Mouse (Mus musculus) liver, embryonic 11.5 days (tissue): Measurements from ENCODE around the gene Rtkn. TPM values are rescaled to one million over a fixed set of nuclear protein-coding genes. Genes with fewer than 3 reads are reported as not detected.
A peak's percentile ranks its signal among the peaks of the same experiment; 100 is the strongest.

Experiments used
- ATAC-seq: fragments of 200-750 bp; cut with Nextera tagmentation; replicated peaks from 2 replicates; pipeline ENCODE4 v1.8.0; 2017; ENCODE audit warnings: moderate number of reproducible peaks, mild to moderate bottlenecking, moderate TSS enrichment, moderate library complexity; ENCODE audit not compliant: low FRiP score
- DNase-seq: peaks from one replicate; pipeline ENCODE4 v3.0.0-alpha.2; 2017; ENCODE audit warnings: low spot score
- H3K27ac ChIP-seq: fragments of 300-500 bp; sonication (generic); 2 replicates; pipeline ENCODE4 v1.5.1; 2014; ENCODE audit warnings: mild to moderate bottlenecking, low read depth, low read length, control low read depth
- H3K27me3 ChIP-seq: fragments of 300-500 bp; sonication (generic); replicated peaks from 2 replicates; pipeline ENCODE4 v1.6.1; 2014; ENCODE audit warnings: low read length, mixed read lengths; ENCODE audit not compliant: control insufficient read depth, insufficient read depth
- H3K36me3 ChIP-seq: fragments of 300-500 bp; sonication (generic); 2 replicates; pipeline ENCODE4 v1.6.1; 2014; ENCODE audit warnings: mild to moderate bottlenecking, low read length, moderate library complexity, mixed read lengths; ENCODE audit not compliant: control insufficient read depth, insufficient read depth
- H3K4me1 ChIP-seq: fragments of 300-500 bp; sonication (generic); replicated peaks from 2 replicates; pipeline ENCODE4 v1.6.1; 2014; ENCODE audit warnings: low read length, mixed read lengths; ENCODE audit not compliant: control insufficient read depth, insufficient read depth
- H3K4me2 ChIP-seq: fragments of 300-500 bp; sonication (generic); 2 replicates; pipeline ENCODE4 v1.6.1; 2014; ENCODE audit warnings: mild to moderate bottlenecking, control low read depth, moderate library complexity
- H3K4me3 ChIP-seq: fragments of 300-500 bp; sonication (generic); 2 replicates; pipeline ENCODE4 v1.5.1; 2014; ENCODE audit warnings: low read depth, low read length, control low read depth
- H3K9ac ChIP-seq: fragments of 300-500 bp; sonication (generic); 2 replicates; pipeline ENCODE4 v1.6.1; 2014; ENCODE audit warnings: low read depth, low read length, control low read depth
- H3K9me3 ChIP-seq: fragments of 300-500 bp; sonication (generic); 2 replicates; pipeline ENCODE4 v1.6.1; 2016; ENCODE audit warnings: low read length, inconsistent platforms, mixed read lengths; ENCODE audit not compliant: control insufficient read depth
- WGBS: fragments of 180-500 bp; shearing (Covaris S2); extraction: QIAGEN DNeasy Blood & Tissue Kit; methylation state at CpG from one replicate; pipeline ENCODE4 v1.1.7; 2014; 5-methylcytosine and 5-hydroxymethylcytosine counted together
- microRNA counts: library from miRNA; unstranded; fragments of <30 nt; microRNA quantifications from one replicate; lab custom pipeline; 2015
- microRNA-seq: library from miRNA; unstranded; fragments of <30 nt; microRNA quantifications from one replicate; pipeline ENCODE4, GENCODE M21; 2017; ENCODE audit warnings: borderline number of aligned reads
- polyA plus RNA-seq: library from polyadenylated mRNA; unstranded; fragments of >200 nt; fragmentation: Nextera tagmentation; extraction: Ambion mirVana; gene quantifications from 2 replicates; pipeline ENCODE4 v1.2.1, GENCODE M21; 2014

Rtkn gene
- polyA plus RNA-seq, 1 experiment from 2014 or later, result 15.4 TPM

DNA sequence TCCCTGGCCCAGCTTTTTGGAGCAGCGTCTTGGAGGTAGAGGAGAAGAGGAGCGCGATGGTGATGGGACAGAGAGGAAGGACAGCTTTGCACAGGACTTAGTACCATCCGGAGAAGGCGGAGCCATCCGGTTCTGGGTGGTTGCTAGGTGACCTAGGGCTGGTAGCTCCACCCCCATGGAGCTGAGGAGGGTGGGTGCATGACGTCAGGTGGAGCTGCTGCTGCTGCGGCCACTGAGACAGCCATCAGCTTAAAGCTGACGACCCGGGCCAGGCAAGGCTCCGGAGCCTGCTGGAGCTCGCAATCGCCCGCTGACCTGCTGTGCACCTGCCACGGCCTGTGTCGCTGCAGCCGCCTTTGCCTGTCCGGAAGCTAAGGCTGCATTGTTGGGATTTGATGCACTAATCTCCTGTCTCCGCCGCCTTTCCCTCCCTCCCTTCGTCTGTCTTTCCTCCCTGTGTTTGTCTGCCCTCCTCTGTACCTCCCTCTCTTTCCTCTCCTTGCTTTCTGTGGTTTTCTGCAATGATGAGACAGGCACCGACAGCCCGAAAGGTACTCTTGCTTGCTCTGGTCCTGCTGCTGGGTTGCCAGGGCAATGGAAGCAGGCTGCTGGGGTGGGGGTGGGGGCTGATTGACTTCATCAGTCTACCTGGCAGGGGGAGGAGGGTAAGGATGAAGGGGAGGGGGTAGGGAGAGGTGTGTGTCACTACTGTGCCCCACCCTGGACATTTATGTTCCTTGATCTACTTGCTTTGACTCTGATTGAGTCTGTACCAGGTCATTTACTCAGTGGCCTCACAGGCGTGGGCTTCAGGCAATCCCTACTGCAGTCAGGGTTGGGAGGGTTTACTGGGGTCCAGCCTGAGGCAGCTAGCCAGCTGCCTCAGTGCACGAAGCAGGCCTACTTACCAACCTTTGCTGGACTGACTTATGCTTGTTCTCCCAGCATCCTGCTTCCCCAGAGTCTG lies 50.9 kb downstream of the Rtkn start:
- peak; percentile 70 for ATAC-seq
- WGBS, result 20% methylated on average over 25 of the region's 25 CpGs
- Histone ChIP-seq H3K4me3 (no peak overlapping the region), H3K27me3 (no peaks in the 10 kb centered on the region), H3K9ac (no peak overlapping the region), H3K9me3 (no peaks in the 10 kb centered on the region), H3K27ac (no peak overlapping the region), H3K36me3 (peaks cover 24% of the 10 kb centered on the region), H3K4me1 (peaks cover 14% of the 10 kb centered on the region), H3K4me2 (peak overlapping the region; percentile 46)
- peak; percentile 61 for DNase-seq

DNA sequence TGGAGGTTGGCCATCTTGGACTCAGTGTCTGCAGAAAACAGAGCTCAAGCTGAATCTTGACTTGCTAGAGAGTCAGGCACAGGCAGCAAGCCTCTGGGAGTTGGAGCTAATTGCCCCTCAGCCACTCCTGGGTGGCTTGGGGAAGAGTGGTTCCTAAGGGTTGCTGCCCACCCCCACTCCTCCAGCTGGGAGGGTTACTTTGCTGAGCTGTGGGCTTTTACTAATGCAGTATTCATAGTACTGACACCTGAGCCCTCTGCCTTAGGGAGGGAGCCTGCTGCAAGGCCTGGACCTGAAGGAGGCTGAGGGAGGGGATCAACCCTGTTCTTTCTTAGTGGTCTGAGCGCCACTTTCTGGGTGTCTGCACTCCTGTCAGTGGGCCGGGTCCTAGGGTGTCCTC lies 51.7 kb downstream of the Rtkn start:
- no peaks in the 10 kb centered on the region for H3K27me3 ChIP-seq
- H3K9ac ChIP-seq, result no peak overlapping the region
- H3K27ac ChIP-seq, result no peak overlapping the region
- WGBS, result 78% methylated on average over 2 of the region's 2 CpGs
- no peak for DNase-seq
- H3K4me3 ChIP-seq, result no peak overlapping the region
- H3K4me2 ChIP-seq, result no peak overlapping the region
- peaks cover 14% of the 10 kb centered on the region for H3K4me1 ChIP-seq
- ATAC-seq, result no peak
- H3K36me3 ChIP-seq, result peaks cover 31% of the 10 kb centered on the region
- H3K9me3 ChIP-seq, result no peaks in the 10 kb centered on the region

DNA sequence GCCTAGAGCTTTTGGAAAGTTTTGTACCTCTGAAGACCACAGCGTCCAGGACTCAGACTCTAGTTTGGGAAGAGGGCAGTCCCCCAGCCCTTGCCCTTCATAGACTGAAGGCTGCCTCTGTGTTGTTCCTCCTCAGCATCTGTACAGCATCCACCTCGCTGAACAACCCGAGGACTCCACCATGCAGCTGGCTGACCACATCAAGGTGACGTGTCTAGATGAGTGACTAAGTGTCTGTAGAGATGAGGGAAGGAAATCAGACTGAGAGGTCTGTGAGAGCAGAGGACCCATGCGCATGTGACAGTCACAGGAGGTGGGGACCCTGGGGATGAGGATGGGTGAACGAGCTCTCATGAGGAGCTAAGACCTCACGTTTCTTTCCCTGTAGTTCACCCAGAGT lies 58.3 kb downstream of the Rtkn start:
- DNase-seq, result no peak
- H3K4me1 ChIP-seq, result peaks cover 1% of the 10 kb centered on the region; the same call in 1 of the 2 replicates
- WGBS, result 86% methylated on average over 7 of the region's 7 CpGs
- no peaks in the 10 kb centered on the region for H3K9me3 ChIP-seq
- no peak overlapping the region for H3K9ac ChIP-seq
- no peak for ATAC-seq
- no peak overlapping the region for H3K4me3 ChIP-seq
- H3K27me3 ChIP-seq, result no peaks in the 10 kb centered on the region
- no peak overlapping the region for H3K27ac ChIP-seq
- H3K4me2 ChIP-seq, result no peak overlapping the region
- peaks cover 74% of the 10 kb centered on the region for H3K36me3 ChIP-seq

DNA sequence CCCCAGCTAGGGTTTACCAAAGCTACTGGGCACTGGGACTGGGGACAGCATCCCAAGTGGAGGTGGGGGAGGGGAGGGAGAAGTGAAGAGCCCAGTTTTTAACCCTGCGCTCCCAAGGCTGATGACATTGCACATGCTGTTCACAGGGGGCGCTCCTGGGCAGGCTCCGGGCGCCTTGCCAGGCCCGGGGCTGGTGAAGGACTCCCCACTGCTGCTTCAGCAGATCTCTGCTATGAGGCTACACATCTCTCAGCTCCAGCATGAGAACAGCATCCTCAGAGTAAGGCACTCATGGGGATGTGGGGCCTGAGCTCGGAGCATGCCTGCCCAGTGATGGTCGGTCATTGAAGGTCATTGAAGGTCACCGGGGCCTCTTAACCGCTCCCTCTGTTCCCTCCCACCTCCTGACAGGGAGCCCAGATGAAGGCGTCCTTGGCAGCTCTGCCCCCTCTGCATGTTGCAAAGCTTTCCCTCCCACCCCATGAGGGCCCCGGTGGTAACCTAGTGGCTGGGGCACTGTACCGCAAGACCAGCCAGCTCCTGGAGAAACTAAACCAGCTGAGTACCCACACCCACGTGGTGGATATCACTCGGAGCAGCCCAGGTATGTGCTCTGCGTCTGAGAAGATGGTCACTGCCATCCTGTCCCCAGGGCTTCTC lies 62.2 kb downstream of the Rtkn start:
- H3K4me3 ChIP-seq, result no peak overlapping the region
- ATAC-seq (no peak), DNase-seq (no peak)
- no peaks in the 10 kb centered on the region for H3K4me1 ChIP-seq
- no peak overlapping the region for H3K27ac ChIP-seq
- 65% methylated on average over 15 of the region's 15 CpGs for WGBS
- no peaks in the 10 kb centered on the region for H3K27me3 ChIP-seq
- H3K36me3 ChIP-seq, result peaks cover 45% of the 10 kb centered on the region
- no peaks in the 10 kb centered on the region for H3K9me3 ChIP-seq
- no peak overlapping the region for H3K4me2 ChIP-seq
- no peak overlapping the region for H3K9ac ChIP-seq

MicroRNAs encoded within 50 kb of the gene (microRNA counts, 519-probe panel; counts per million panel counts)
- microRNA mmu-miR-3470a+mmu-miR-3470b (lab: Ali Mortazavi, UCI), result not detected

Small RNA genes within 50 kb of the gene (microRNA-seq; reads per million reads assigned to microRNA genes)
- gene Mir3470a, result not detected

Other genes starting within 250 kb of the Rtkn start
- gene Sema4f, start 195.7 kb upstream of the Rtkn start, polyA plus RNA-seq, result 0.14 and 0.34 TPM in 2 replicates
- gene M1ap, start 188.6 kb upstream of the Rtkn start, polyA plus RNA-seq, result 6.8 and 8.2 TPM in 2 replicates
- gene Dok1, start 102.0 kb upstream of the Rtkn start, polyA plus RNA-seq, result 12.6 and 17.2 TPM in 2 replicates
- 5.0 and 6.2 TPM in 2 replicates for gene Loxl3, start 101.3 kb upstream of the Rtkn start, polyA plus RNA-seq
- 220 and 230 TPM in 2 replicates for gene Aup1, start 80.9 kb upstream of the Rtkn start, polyA plus RNA-seq
- gene Htra2, start 80.2 kb upstream of the Rtkn start, polyA plus RNA-seq, result 102 and 103 TPM in 2 replicates
- gene Dqx1, start 77.6 kb upstream of the Rtkn start, polyA plus RNA-seq, result 6.1 and 6.2 TPM in 2 replicates
- gene Tlx2, start 65.2 kb upstream of the Rtkn start, polyA plus RNA-seq, result 0.30 and 0.95 TPM in 2 replicates
- gene Pcgf1, start 57.6 kb upstream of the Rtkn start, polyA plus RNA-seq, result 25.0 and 27.8 TPM in 2 replicates
- gene Lbx2, start 49.1 kb upstream of the Rtkn start, polyA plus RNA-seq, result 0.53 and 0.73 TPM in 2 replicates
- 2.0 and 2.5 TPM in 2 replicates for gene Ccdc142, start 33.9 kb upstream of the Rtkn start, polyA plus RNA-seq
- 2.7 and 2.9 TPM in 2 replicates for gene Gm42688, start 33.8 kb upstream of the Rtkn start, polyA plus RNA-seq
- gene Mrpl53, start 26.4 kb upstream of the Rtkn start, polyA plus RNA-seq, result 110 and 115 TPM in 2 replicates
- 88.9 and 89.6 TPM in 2 replicates for gene Mogs, start 20.0 kb upstream of the Rtkn start, polyA plus RNA-seq
- gene Wbp1, start 13.9 kb upstream of the Rtkn start, polyA plus RNA-seq, result 45.1 and 50.3 TPM in 2 replicates
- 15.8 and 17.6 TPM in 2 replicates for gene Ino80b, start 10.0 kb upstream of the Rtkn start, polyA plus RNA-seq
- 2.3 and 4.3 TPM in 2 replicates for gene Wdr54, start 20.9 kb downstream of the Rtkn start, polyA plus RNA-seq
- gene 1700003E16Rik, start 20.9 kb downstream of the Rtkn start, polyA plus RNA-seq, result 0.08 and 0.12 TPM in 2 replicates
- 56.3 and 63.4 TPM in 2 replicates for gene Dctn1, start 30.5 kb downstream of the Rtkn start, polyA plus RNA-seq
- gene Slc4a5, start 84.4 kb downstream of the Rtkn start, polyA plus RNA-seq, result 0.23 and 0.41 TPM in 2 replicates
- gene Mthfd2, start 190.4 kb downstream of the Rtkn start, polyA plus RNA-seq, result 119 and 120 TPM in 2 replicates
- 78.5 and 84.8 TPM in 2 replicates for gene Mob1a, start 190.6 kb downstream of the Rtkn start, polyA plus RNA-seq
- 307 and 333 TPM in 2 replicates for gene Bola3, start 213.7 kb downstream of the Rtkn start, polyA plus RNA-seq